Mouse (Mus musculus): ENCODE measurements around the gene Prkar1b. TPM values are rescaled to one million over a fixed set of nuclear protein-coding genes. Genes with fewer than 3 reads are reported as not detected.
A peak's percentile ranks its signal among the peaks of the same experiment; 100 is the strongest.

The Prkar1b gene
- polyA plus RNA-seq, 1 experiment from 2014 or later: 4.8 TPM

DNA sequence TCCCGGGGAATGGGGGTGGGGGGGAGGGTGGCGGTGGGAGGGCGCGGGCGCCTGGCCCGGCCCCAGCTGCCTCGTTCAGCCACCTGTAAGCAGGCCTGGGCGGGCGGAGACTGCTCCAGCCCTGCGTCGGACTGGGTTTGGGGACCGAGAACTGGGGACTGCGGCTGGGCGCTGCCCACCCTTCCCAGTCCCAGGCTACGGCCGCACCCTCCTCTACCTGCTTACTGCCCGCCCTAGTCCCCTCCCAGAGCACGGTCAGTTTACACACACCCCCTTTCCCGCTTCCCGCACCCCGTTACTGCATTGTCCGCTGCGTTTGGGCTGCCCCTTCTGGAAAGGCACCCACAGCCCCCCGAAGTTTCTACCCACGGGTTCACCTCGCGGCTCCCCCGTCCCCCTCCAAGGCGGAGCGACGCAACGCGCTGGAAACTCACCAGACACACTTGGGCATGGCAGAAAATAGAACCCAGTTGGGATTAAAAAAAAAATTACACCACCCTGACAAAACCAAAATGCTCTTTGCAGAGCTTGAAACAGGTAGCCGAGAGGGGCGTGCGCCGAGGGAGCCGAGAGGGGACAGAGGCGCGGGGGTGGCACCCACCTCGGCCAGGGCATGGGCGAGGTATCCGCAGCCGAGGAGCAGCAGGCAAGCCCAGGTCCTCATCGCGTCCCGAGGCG, 155.6 kb downstream of the Prkar1b start:
- H3K4me3 ChIP-seq (ENCODE audit: low read depth, low read length): peak overlapping the region; percentile 48
- peak overlapping the region; percentile 42; the same call in 1 of the 2 replicates for H3K27ac ChIP-seq (replicated peaks; ENCODE audit: low read depth, low read length)
- H3K4me1 ChIP-seq (ENCODE audit: control insufficient read depth, insufficient read depth, low read length): peaks cover 37% of the 10 kb centered on the region
- peak; percentile 29; the same call in 1 of the 2 replicates for ATAC-seq (ENCODE audit: insufficient number of reproducible peaks, low FRiP score, low TSS enrichment, low read depth)
- peaks cover 84% of the 10 kb centered on the region for H3K27me3 ChIP-seq (ENCODE audit: control insufficient read depth, insufficient read depth, low read length)
- no peaks in the 10 kb centered on the region for H3K9me3 ChIP-seq (ENCODE audit: control insufficient read depth, low read length)
- H3K9ac ChIP-seq (ENCODE audit: low read length): peak overlapping the region; percentile 65
- peak; percentile 70 for DNase-seq (ENCODE audit: low spot score)
- no peaks in the 10 kb centered on the region for H3K36me3 ChIP-seq (ENCODE audit: control insufficient read depth, insufficient read depth, low read length)
- H3K4me2 ChIP-seq (ENCODE audit: low read depth, severe bottlenecking): peak overlapping the region; percentile 98
- WGBS: under 1% methylated on average over 47 of the region's 48 CpGs

DNA sequence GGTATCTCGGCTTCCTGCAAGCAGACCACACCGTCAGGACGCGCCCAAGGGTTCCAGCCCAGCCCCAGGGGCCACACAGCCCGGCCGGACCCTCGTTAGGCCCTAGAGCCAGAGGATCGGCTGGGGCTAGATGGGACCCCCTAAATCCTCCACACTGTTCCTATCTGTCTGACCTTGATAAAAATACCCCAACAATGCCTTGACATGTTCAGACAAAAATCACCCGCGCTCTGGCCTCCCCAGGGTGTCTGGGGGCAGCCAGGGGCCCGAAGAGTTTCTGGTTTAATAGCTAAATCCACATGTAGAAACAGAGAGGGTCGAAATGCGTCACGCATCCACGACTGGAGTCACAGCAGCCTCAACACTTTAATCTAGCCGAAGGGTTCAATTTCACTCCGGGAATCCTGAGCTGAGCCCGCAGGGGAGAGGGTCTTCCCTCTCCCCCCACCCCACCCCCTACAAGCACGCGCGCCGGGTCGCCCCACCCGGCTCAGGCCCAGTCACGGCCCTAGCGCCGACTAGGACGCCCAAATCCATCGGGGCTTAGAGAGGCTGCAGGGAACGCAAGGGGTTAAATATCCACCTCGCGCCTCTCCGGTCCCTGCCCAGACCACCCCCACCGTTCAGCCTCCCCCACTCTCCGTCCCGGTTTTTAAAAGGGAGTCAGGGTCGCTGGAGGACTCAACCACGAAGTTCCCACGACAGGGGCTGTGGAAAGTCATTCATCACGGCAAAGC, 156.3 kb downstream of the Prkar1b start:
- Histone ChIP-seq H3K9ac (ENCODE audit: low read length) (peak overlapping the region; percentile 65), H3K27ac (replicated peaks; ENCODE audit: low read depth, low read length) (0 out of 2 replicates have a peak overlapping the region, but pooled peaks have one; percentile 42), H3K36me3 (ENCODE audit: control insufficient read depth, insufficient read depth, low read length) (no peaks in the 10 kb centered on the region), H3K4me3 (ENCODE audit: low read depth, low read length) (peak overlapping the region; percentile 48), H3K27me3 (ENCODE audit: control insufficient read depth, insufficient read depth, low read length) (peaks cover 76% of the 10 kb centered on the region), H3K9me3 (ENCODE audit: control insufficient read depth, low read length) (no peaks in the 10 kb centered on the region), H3K4me1 (ENCODE audit: control insufficient read depth, insufficient read depth, low read length) (peaks cover 33% of the 10 kb centered on the region), H3K4me2 (ENCODE audit: low read depth, severe bottlenecking) (peak overlapping the region; percentile 98)
- under 1% methylated on average over 39 of the region's 40 CpGs for WGBS
- no peak for ATAC-seq (ENCODE audit: insufficient number of reproducible peaks, low FRiP score, low TSS enrichment, low read depth)
- peak; percentile 60 for DNase-seq (ENCODE audit: low spot score)

DNA sequence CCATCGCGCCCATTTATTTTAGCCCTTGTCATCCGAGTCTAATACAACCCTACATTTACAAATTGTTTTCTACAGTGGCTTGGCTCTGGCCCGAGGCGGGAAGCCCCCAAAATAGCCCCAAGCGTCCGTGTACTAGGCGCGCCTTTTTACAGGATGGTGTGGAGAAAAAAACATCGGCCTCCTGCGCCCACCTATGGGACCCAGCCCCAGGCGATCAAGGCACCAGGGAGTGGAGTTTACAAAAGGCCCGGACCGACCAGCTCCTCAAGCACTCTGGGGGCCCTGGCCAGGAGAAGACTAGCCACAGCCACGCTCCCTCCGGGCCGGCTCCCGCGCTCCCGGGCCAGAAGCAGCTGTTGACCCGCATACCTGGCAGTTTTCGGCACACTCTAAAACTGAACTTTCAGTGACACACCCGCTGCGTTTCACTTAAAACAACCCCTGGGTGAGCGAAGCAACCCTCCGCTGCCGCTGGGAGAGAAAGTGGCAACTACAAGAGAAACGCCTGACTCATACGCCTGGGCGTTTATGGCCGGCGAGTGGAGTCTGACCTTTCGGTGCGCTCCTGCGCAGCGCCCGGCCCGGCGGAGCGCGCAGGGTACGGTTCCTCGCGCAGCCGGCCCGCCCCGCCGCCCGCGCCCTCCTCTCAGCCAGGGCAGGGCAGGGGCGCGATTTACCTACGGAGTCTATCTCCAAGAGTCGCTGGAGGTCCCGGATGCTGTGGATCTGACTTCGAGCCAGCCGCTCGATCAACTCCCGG, 157.0 kb downstream of the Prkar1b start:
- Histone ChIP-seq H3K4me2 (ENCODE audit: low read depth, severe bottlenecking) (peak overlapping the region; percentile 98), H3K4me3 (ENCODE audit: low read depth, low read length) (peak overlapping the region; percentile 48), H3K9me3 (ENCODE audit: control insufficient read depth, low read length) (no peaks in the 10 kb centered on the region), H3K4me1 (ENCODE audit: control insufficient read depth, insufficient read depth, low read length) (peaks cover 27% of the 10 kb centered on the region), H3K27me3 (ENCODE audit: control insufficient read depth, insufficient read depth, low read length) (peaks cover 69% of the 10 kb centered on the region), H3K36me3 (ENCODE audit: control insufficient read depth, insufficient read depth, low read length) (no peaks in the 10 kb centered on the region), H3K9ac (ENCODE audit: low read length) (peak overlapping the region; percentile 27), H3K27ac (replicated peaks; ENCODE audit: low read depth, low read length) (no peak overlapping the region)
- ATAC-seq (ENCODE audit: insufficient number of reproducible peaks, low FRiP score, low TSS enrichment, low read depth): no peak
- peak; percentile 65 for DNase-seq (ENCODE audit: low spot score)
- WGBS: under 1% methylated on average over 59 of the region's 59 CpGs

- Histone ChIP-seq H3K9me3 (ENCODE audit: control insufficient read depth, low read length) (no peaks in the 10 kb centered on the region), H3K4me1 (ENCODE audit: control insufficient read depth, insufficient read depth, low read length) (peaks cover 24% of the 10 kb centered on the region), H3K4me3 (ENCODE audit: low read depth, low read length) (no peak overlapping the region), H3K4me2 (ENCODE audit: low read depth, severe bottlenecking) (peak overlapping the region; percentile 98), H3K9ac (ENCODE audit: low read length) (no peak overlapping the region), H3K36me3 (ENCODE audit: control insufficient read depth, insufficient read depth, low read length) (no peaks in the 10 kb centered on the region), H3K27ac (replicated peaks; ENCODE audit: low read depth, low read length) (no peak overlapping the region), H3K27me3 (ENCODE audit: control insufficient read depth, insufficient read depth, low read length) (peaks cover 58% of the 10 kb centered on the region)
- WGBS: 3% methylated on average over 4 of the region's 4 CpGs
- DNase-seq (ENCODE audit: low spot score) (no peak), ATAC-seq (ENCODE audit: insufficient number of reproducible peaks, low FRiP score, low TSS enrichment, low read depth) (no peak)
Observed at GRCm38 (mm10) chr5:138991734-138992133, 158.1 kb downstream of the Prkar1b start.

GRCm38 (mm10) chr5:138990659-138991380, 159.0 kb downstream of the Prkar1b start:
- H3K4me2 ChIP-seq (ENCODE audit: low read depth, severe bottlenecking): no peak overlapping the region
- H3K4me3 ChIP-seq (ENCODE audit: low read depth, low read length): no peak overlapping the region
- no peak for ATAC-seq (ENCODE audit: insufficient number of reproducible peaks, low FRiP score, low TSS enrichment, low read depth)
- H3K36me3 ChIP-seq (ENCODE audit: control insufficient read depth, insufficient read depth, low read length): no peaks in the 10 kb centered on the region
- no peaks in the 10 kb centered on the region for H3K9me3 ChIP-seq (ENCODE audit: control insufficient read depth, low read length)
- 79% methylated on average over 7 of the region's 7 CpGs for WGBS
- DNase-seq (ENCODE audit: low spot score): no peak
- H3K27me3 ChIP-seq (ENCODE audit: control insufficient read depth, insufficient read depth, low read length): peaks cover 49% of the 10 kb centered on the region
- H3K4me1 ChIP-seq (ENCODE audit: control insufficient read depth, insufficient read depth, low read length): peaks cover 24% of the 10 kb centered on the region
- H3K27ac ChIP-seq (replicated peaks; ENCODE audit: low read depth, low read length): no peak overlapping the region
- H3K9ac ChIP-seq (ENCODE audit: low read length): no peak overlapping the region

- 85% methylated on average over 6 of the region's 6 CpGs for WGBS
- Histone ChIP-seq H3K36me3 (ENCODE audit: control insufficient read depth, insufficient read depth, low read length) (no peaks in the 10 kb centered on the region), H3K4me1 (ENCODE audit: control insufficient read depth, insufficient read depth, low read length) (peaks cover 20% of the 10 kb centered on the region), H3K4me3 (ENCODE audit: low read depth, low read length) (no peak overlapping the region), H3K9me3 (ENCODE audit: control insufficient read depth, low read length) (no peaks in the 10 kb centered on the region), H3K27ac (replicated peaks; ENCODE audit: low read depth, low read length) (no peak overlapping the region), H3K4me2 (ENCODE audit: low read depth, severe bottlenecking) (no peak overlapping the region), H3K9ac (ENCODE audit: low read length) (no peak overlapping the region), H3K27me3 (ENCODE audit: control insufficient read depth, insufficient read depth, low read length) (peaks cover 40% of the 10 kb centered on the region)
- ATAC-seq (ENCODE audit: insufficient number of reproducible peaks, low FRiP score, low TSS enrichment, low read depth) (no peak), DNase-seq (ENCODE audit: low spot score) (no peak)
Observed at GRCm38 (mm10) chr5:138989567-138989966, 160.2 kb downstream of the Prkar1b start.

GRCm38 (mm10) chr5:138988764-138989163, 161.0 kb downstream of the Prkar1b start:
- Histone ChIP-seq H3K4me1 (ENCODE audit: control insufficient read depth, insufficient read depth, low read length) (peaks cover 13% of the 10 kb centered on the region), H3K4me2 (ENCODE audit: low read depth, severe bottlenecking) (no peak overlapping the region), H3K9me3 (ENCODE audit: control insufficient read depth, low read length) (no peaks in the 10 kb centered on the region), H3K9ac (ENCODE audit: low read length) (no peak overlapping the region), H3K4me3 (ENCODE audit: low read depth, low read length) (no peak overlapping the region), H3K36me3 (ENCODE audit: control insufficient read depth, insufficient read depth, low read length) (no peaks in the 10 kb centered on the region), H3K27me3 (ENCODE audit: control insufficient read depth, insufficient read depth, low read length) (peaks cover 32% of the 10 kb centered on the region), H3K27ac (replicated peaks; ENCODE audit: low read depth, low read length) (no peak overlapping the region)
- WGBS: 70% methylated on average over 9 of the region's 9 CpGs
- DNase-seq (ENCODE audit: low spot score) (no peak), ATAC-seq (ENCODE audit: insufficient number of reproducible peaks, low FRiP score, low TSS enrichment, low read depth) (no peak)

DNA sequence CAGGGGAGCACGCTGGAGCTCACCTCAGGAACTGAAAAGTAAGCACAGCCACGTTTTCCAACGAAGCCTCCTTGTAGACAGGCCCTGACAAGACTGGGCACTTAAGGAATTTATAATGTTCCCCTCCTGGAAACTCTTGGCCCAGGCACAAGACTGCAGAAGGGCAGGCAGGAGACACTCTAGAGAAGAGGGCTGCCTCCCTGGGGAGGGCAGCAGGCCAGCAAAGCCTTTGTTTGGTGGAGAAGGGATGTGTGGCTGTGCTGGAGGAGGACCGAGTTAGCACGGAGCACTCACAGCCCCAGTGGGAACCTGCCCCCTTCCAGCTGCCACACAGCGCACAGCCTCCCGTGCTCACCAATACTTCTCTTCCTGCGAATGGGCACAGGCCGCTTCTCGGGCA, 161.8 kb downstream of the Prkar1b start:
- no peak for ATAC-seq (ENCODE audit: insufficient number of reproducible peaks, low FRiP score, low TSS enrichment, low read depth)
- WGBS: 73% methylated on average over 10 of the region's 10 CpGs

More for the DNA sequence above, 161.8 kb downstream of the Prkar1b start:
- no peak overlapping the region for H3K9ac ChIP-seq (ENCODE audit: low read length)
- no peaks in the 10 kb centered on the region for H3K9me3 ChIP-seq (ENCODE audit: control insufficient read depth, low read length)
- H3K4me1 ChIP-seq (ENCODE audit: control insufficient read depth, insufficient read depth, low read length): peaks cover 5% of the 10 kb centered on the region; the same call in 1 of the 2 replicates
- H3K4me3 ChIP-seq (ENCODE audit: low read depth, low read length): no peak overlapping the region
- no peaks in the 10 kb centered on the region for H3K36me3 ChIP-seq (ENCODE audit: control insufficient read depth, insufficient read depth, low read length)
- no peak for DNase-seq (ENCODE audit: low spot score)
- H3K27me3 ChIP-seq (ENCODE audit: control insufficient read depth, insufficient read depth, low read length): peaks cover 25% of the 10 kb centered on the region
- H3K4me2 ChIP-seq (ENCODE audit: low read depth, severe bottlenecking): no peak overlapping the region
- no peak overlapping the region for H3K27ac ChIP-seq (replicated peaks; ENCODE audit: low read depth, low read length)
